Mouse (Mus musculus) myocyte (in vitro differentiated cells): ENCODE results near the gene Gm28778. TPM values are rescaled to one million over a fixed set of nuclear protein-coding genes. Genes with fewer than 3 reads are reported as not detected.
A peak's percentile ranks its signal among the peaks of the same experiment; 100 is the strongest.

Source experiments
- H3K27me3 ChIP-seq: one replicate; pipeline ENCODE4 v1.6.1; 2011; ENCODE audit not compliant: control insufficient read depth, insufficient read depth, insufficient read length
- H3K36me3 ChIP-seq: one replicate; pipeline ENCODE4 v1.6.1; 2011; ENCODE audit not compliant: control insufficient read depth, insufficient read depth
- H3K4me2 ChIP-seq: one replicate; pipeline ENCODE4 v1.6.1; 2011; ENCODE audit warnings: low read depth, control low read depth
- H3K4me3 ChIP-seq: one replicate; pipeline ENCODE4 v1.5.1; 2011; ENCODE audit warnings: mild to moderate bottlenecking, control low read depth, moderate library complexity
- H3K79me2 ChIP-seq: one replicate; pipeline ENCODE4 v1.6.1; 2011; ENCODE audit not compliant: control insufficient read depth, insufficient read depth
- H3ac ChIP-seq: one replicate; pipeline ENCODE4 v1.6.1; 2011; ENCODE audit not compliant: control insufficient read depth, insufficient read length
- E2F4 ChIP-seq: IDR thresholded peaks from one replicate; pipeline ENCODE4 v1.6.1; 2011; ENCODE audit warnings: mild to moderate bottlenecking, control low read depth, moderate library complexity; ENCODE audit not compliant: insufficient read depth
- MAX ChIP-seq: IDR thresholded peaks from one replicate; pipeline ENCODE4 v1.6.1; 2011; ENCODE audit warnings: low read depth, mild to moderate bottlenecking, control low read depth
- MYOD1 ChIP-seq, 3 experiments: IDR thresholded peaks; one replicate each; pipeline ENCODE4 v1.6.1; 2011; ENCODE audit warnings: control low read depth in 2 of 3, low read depth in 2 of 3, mild to moderate bottlenecking in 2 of 3, moderate library complexity in 1 of 3; ENCODE audit not compliant: insufficient read length in 2 of 3, control insufficient read depth in 1 of 3
- MYOG ChIP-seq, 3 experiments: IDR thresholded peaks; one replicate each; pipeline ENCODE4 v1.6.1; 2011; ENCODE audit warnings: control low read depth in 2 of 3, low read depth in 2 of 3, mild to moderate bottlenecking in 2 of 3; ENCODE audit not compliant: insufficient read length in 2 of 3, control insufficient read depth in 1 of 3, insufficient read depth in 1 of 3
- POLR2A ChIP-seq: IDR thresholded peaks from one replicate; pipeline ENCODE4 v1.6.1; 2011; ENCODE audit warnings: low read depth, mild to moderate bottlenecking, control low read depth, moderate library complexity; ENCODE audit not compliant: insufficient read length
- POLR2AphosphoS2 ChIP-seq: IDR thresholded peaks from one replicate; pipeline ENCODE4 v1.6.1; 2011; ENCODE audit warnings: low read depth, control low read depth; ENCODE audit not compliant: insufficient read length
- REST ChIP-seq: IDR thresholded peaks from one replicate; pipeline ENCODE4 v1.6.1; 2011; ENCODE audit warnings: mild to moderate bottlenecking, control low read depth, moderate library complexity; ENCODE audit not compliant: insufficient read depth, insufficient read length
- TCF3 ChIP-seq: IDR thresholded peaks from one replicate; pipeline ENCODE4 v1.6.1; 2011; ENCODE audit warnings: low read depth, control low read depth; ENCODE audit not compliant: insufficient read length
- polyA plus RNA-seq: library from polyadenylated mRNA; unstranded; fragments of >200 nt; fragmentation: generic; extraction: Trizol; gene quantifications from one replicate; pipeline ENCODE4 v1.2.1, GENCODE M21; 2012; ENCODE audit warnings: missing spikeins

Gm28778 gene
- polyA plus RNA-seq, 1 experiment = not detected

- Histone ChIP-seq H3K4me3 (peak within 1 kb of the TSS; percentile 39), H3ac (peak within 1 kb of the TSS; percentile 41), H3K36me3 (peaks cover 10% of the 10 kb centered on the region), H3K4me2 (peak within 1 kb of the TSS; percentile 79), H3K27me3 (no peaks in the 10 kb centered on the region), H3K79me2 (peaks cover 5% of the 10 kb centered on the region)
- TF ChIP-seq REST (peak; percentile 13), E2F4 (peak; percentile 66), MYOG (IDR thresholded peaks at IDR 0.05; ENCODE audit: control insufficient read depth in 1 of 3, insufficient read depth in 1 of 3, insufficient read length in 2 of 3, low read depth in 2 of 3) (peak in 1 of 3 experiments; percentile 14), POLR2AphosphoS2 (peak; percentile 89), MYOD1 (IDR thresholded peaks at IDR 0.05; ENCODE audit: control insufficient read depth in 1 of 3, insufficient read length in 2 of 3, low read depth in 2 of 3) (peak in 1 of 3 experiments; percentile 7), TCF3 (no peak), MAX (no peak), POLR2A (peak; percentile 93)
Observed at GRCm38 (mm10) chr1:53352327-53353261, 55.7 kb downstream of the Gm28778 start, which contains the start of the genes Asdurf, Gm28551 and Asnsd1. Gene Asdurf, minus strand, starts transcription at chr1:53352619. Gene Gm28551, minus strand, starts transcription at chr1:53352667. Gene Asnsd1, minus strand, starts transcription at chr1:53352752.

- Histone ChIP-seq H3K79me2 (no peaks in the 10 kb centered on the region), H3ac (no peak overlapping the region), H3K36me3 (no peaks in the 10 kb centered on the region), H3K27me3 (peaks cover 6% of the 10 kb centered on the region), H3K4me3 (no peak overlapping the region), H3K4me2 (no peak overlapping the region)
- no peak for TF ChIP-seq MAX
Observed at GRCm38 (mm10) chr1:53358988-53359387, 62.1 kb downstream of the Gm28778 start.

Other genes with a start within 250 kb of the Gm28778 start
- gene Mstn, start 235.5 kb upstream of the Gm28778 start, polyA plus RNA-seq = 0.02 TPM
- gene 1700019A02Rik, start 109.5 kb upstream of the Gm28778 start, polyA plus RNA-seq = not detected
- 1.4 TPM for gene Pms1, start 93 bp upstream of the Gm28778 start, polyA plus RNA-seq
- 6.1 TPM for gene Ormdl1, start within 50 bp of the Gm28778 start, polyA plus RNA-seq
- 6.1 TPM for gene Osgepl1, start 16.5 kb downstream of the Gm28778 start, polyA plus RNA-seq
- not detected for gene Asdurf, start 55.5 kb downstream of the Gm28778 start, polyA plus RNA-seq
- 0.04 TPM for gene Gm28551, start 55.6 kb downstream of the Gm28778 start, polyA plus RNA-seq
- gene Asnsd1, start 55.6 kb downstream of the Gm28778 start, polyA plus RNA-seq = 40.6 TPM